Mouse (Mus musculus) adrenal gland, postnatal 4 days (tissue): ENCODE data around the gene Lce1b. TPM values are rescaled to one million over a fixed set of nuclear protein-coding genes. Genes with fewer than 3 reads are reported as not detected.
"Not testable (repeated sequence)": the region's sequence is repeated elsewhere in the genome, so short reads cannot be mapped to it uniquely, and the experiment has no call there.

Experiments used
- DNase-seq, 2 experiments: peaks; one replicate each; pipeline ENCODE4 v3.0.0; 2021 to 2022; ENCODE audit warnings: low spot score in 2 of 2, mixed read lengths in 2 of 2
- long read RNA-seq, 2 experiments: library from polyadenylated mRNA; stranded (forward); transcript quantifications; one replicate each; pipeline ENCODE4 v2.0.0; 2021
- total RNA-seq, 2 experiments: library from RNA; stranded (reverse); gene quantifications; 2 replicates each; pipeline ENCODE4 v1.2.3; 2021

The Lce1b gene
- total RNA-seq, result not detected
- long read RNA-seq, experiment 1, result 0 reads
- long read RNA-seq, experiment 2, result 0 reads

- DNase-seq, result no peak
Measured at GRCm38 (mm10) chr3:92656826-92657225, at the start of gene Lce1b. TSS of gene Lce1b (minus strand) at chr3:92656926.

GRCm38 (mm10) chr3:92694613-92695012 lies 37.9 kb upstream of the Lce1b start:
- no peak for DNase-seq

GRCm38 (mm10) chr3:92691688-92692087 lies 35.0 kb upstream of the Lce1b start:
- no peak for DNase-seq

- DNase-seq, result not testable (repeated sequence)
Measured at GRCm38 (mm10) chr3:92689154-92689553, 32.4 kb upstream of the Lce1b start.

- DNase-seq, result no peak
Measured at GRCm38 (mm10) chr3:92687110-92687509, 30.4 kb upstream of the Lce1b start, which contains the start of gene Lce1d. TSS of gene Lce1d (minus strand) at chr3:92687210.

GRCm38 (mm10) chr3:92678947-92679346 lies 22.2 kb upstream of the Lce1b start, which contains the start of gene Lce1c:
TSS of gene Lce1c (plus strand) at chr3:92679247.
- DNase-seq, result no peak

GRCm38 (mm10) chr3:92670215-92670614 lies 13.5 kb upstream of the Lce1b start, which contains the start of gene Lce1a2:
TSS of gene Lce1a2 (minus strand) at chr3:92670315.
- no peak for DNase-seq

GRCm38 (mm10) chr3:92648207-92648606 lies 8.5 kb downstream of the Lce1b start, which contains the start of gene Lce1a1:
TSS of gene Lce1a1 (minus strand) at chr3:92648307.
- no peak for DNase-seq

- DNase-seq, result no peak
Measured at GRCm38 (mm10) chr3:92639854-92640253, 16.9 kb downstream of the Lce1b start.

GRCm38 (mm10) chr3:92638653-92638991 lies 18.1 kb downstream of the Lce1b start:
- no peak for DNase-seq

- DNase-seq, result no peak
Measured at GRCm38 (mm10) chr3:92637745-92638652, 18.7 kb downstream of the Lce1b start.

- DNase-seq, result no peak
Measured at GRCm38 (mm10) chr3:92621560-92621959, 35.2 kb downstream of the Lce1b start, which contains the start of gene Lce6a. TSS of gene Lce6a (minus strand) at chr3:92621660.

GRCm38 (mm10) chr3:92609804-92610203 lies 46.9 kb downstream of the Lce1b start:
- DNase-seq, result no peak

- no peak for DNase-seq
Measured at GRCm38 (mm10) chr3:92607392-92607791, 49.3 kb downstream of the Lce1b start, which contains the start of gene 2210017I01Rik. TSS of gene 2210017I01Rik (minus strand) at chr3:92607492.

Other genes starting within 250 kb of the Lce1b start
- not detected for gene Sprr2i, start 248.9 kb downstream of the Lce1b start, total RNA-seq
- not detected for gene Sprr2j-ps, start 238.8 kb downstream of the Lce1b start, total RNA-seq
- 10 to 100 TPM in 1 of 2 experiments, 1 to 10 TPM in 1; 9.3 to 12.2 TPM for gene Gm9774, start 227.5 kb downstream of the Lce1b start, total RNA-seq
- gene Sprr2k, start 224.3 kb downstream of the Lce1b start, total RNA-seq, result not detected
- not detected for gene Sprr1b, start 218.1 kb downstream of the Lce1b start, total RNA-seq
- gene Sprr3, start 198.2 kb downstream of the Lce1b start, total RNA-seq, result not detected
- gene Sprr1a, start 171.0 kb downstream of the Lce1b start, total RNA-seq, result under 1 TPM; 0.39 to 0.68 TPM
- gene Sprr4, start 156.4 kb downstream of the Lce1b start, total RNA-seq, result not detected
- not detected for gene 2310046K23Rik, start 122.4 kb downstream of the Lce1b start, total RNA-seq
- gene Ivl, start 83.2 kb downstream of the Lce1b start, total RNA-seq, result not detected
- not detected for gene Smcp, start 67.9 kb downstream of the Lce1b start, total RNA-seq
- not detected for gene 2210017I01Rik, start 49.4 kb downstream of the Lce1b start, total RNA-seq
- not detected for gene Lce6a, start 35.3 kb downstream of the Lce1b start, total RNA-seq
- gene Lce1a1, start 8.6 kb downstream of the Lce1b start, total RNA-seq, result not detected
- gene Lce1a2, start 13.4 kb upstream of the Lce1b start, total RNA-seq, result not detected
- gene Lce1c, start 22.3 kb upstream of the Lce1b start, total RNA-seq, result not detected
- not detected for gene Lce1d, start 30.3 kb upstream of the Lce1b start, total RNA-seq
- not detected for gene Lce1e, start 52.1 kb upstream of the Lce1b start, total RNA-seq
- not detected for gene Lce1f, start 63.4 kb upstream of the Lce1b start, total RNA-seq
- not detected for gene Gm38119, start 82.2 kb upstream of the Lce1b start, total RNA-seq
- gene Lce1g, start 95.4 kb upstream of the Lce1b start, total RNA-seq, result not detected
- not detected for gene Lce1h, start 108.1 kb upstream of the Lce1b start, total RNA-seq
- gene Lce1i, start 122.0 kb upstream of the Lce1b start, total RNA-seq, result not detected
- gene Lce1j, start 133.6 kb upstream of the Lce1b start, total RNA-seq, result not detected
- gene Lce1k, start 151.0 kb upstream of the Lce1b start, total RNA-seq, result not detected
- not detected for gene Kprp, start 170.3 kb upstream of the Lce1b start, total RNA-seq
- not detected for gene Lce1l, start 194.4 kb upstream of the Lce1b start, total RNA-seq
- gene 2310050C09Rik, start 213.3 kb upstream of the Lce1b start, total RNA-seq, result not detected